Mouse (Mus musculus) limb, embryonic 13.5 days (tissue): ENCODE results near the gene Hoxc5. TPM values are rescaled to one million over a fixed set of nuclear protein-coding genes. Genes with fewer than 3 reads are reported as not detected.

Experiments
- ATAC-seq: fragments of 200-750 bp; cut with Nextera tagmentation; 2 replicates; pipeline ENCODE4 v1.8.0; 2017; ENCODE audit warnings: low read depth, moderate number of reproducible peaks, moderate TSS enrichment; ENCODE audit not compliant: low FRiP score
- H3K27ac ChIP-seq: fragments of 300-500 bp; sonication (generic); 2 replicates; pipeline ENCODE4 v1.5.1; 2015; ENCODE audit warnings: inconsistent platforms, mild to moderate bottlenecking, moderate library complexity
- H3K27me3 ChIP-seq: fragments of 300-500 bp; sonication (generic); 2 replicates; pipeline ENCODE4 v1.6.1; 2015; ENCODE audit warnings: mild to moderate bottlenecking, inconsistent platforms
- H3K36me3 ChIP-seq: fragments of 300-500 bp; sonication (generic); 2 replicates; pipeline ENCODE4 v1.6.1; 2015; ENCODE audit warnings: inconsistent platforms, mild to moderate bottlenecking, moderate library complexity
- H3K4me1 ChIP-seq: fragments of 300-500 bp; sonication (generic); 2 replicates; pipeline ENCODE4 v1.6.1; 2015; ENCODE audit warnings: inconsistent platforms
- H3K4me2 ChIP-seq: fragments of 300-500 bp; sonication (generic); replicated peaks from 2 replicates; pipeline ENCODE4 v1.6.1; 2015; ENCODE audit warnings: inconsistent platforms, mild to moderate bottlenecking, moderate library complexity
- H3K4me3 ChIP-seq: fragments of 300-500 bp; sonication (generic); 2 replicates; pipeline ENCODE4 v1.5.1; 2015; ENCODE audit warnings: moderate library complexity, mild to moderate bottlenecking, inconsistent platforms
- H3K9ac ChIP-seq: fragments of 300-500 bp; sonication (generic); 2 replicates; pipeline ENCODE4 v1.6.1; 2015; ENCODE audit warnings: mild to moderate bottlenecking, inconsistent platforms
- H3K9me3 ChIP-seq: fragments of 300-500 bp; sonication (generic); 2 replicates; pipeline ENCODE4 v1.6.1; 2016; ENCODE audit warnings: inconsistent platforms
- WGBS: fragments of 180-500 bp; shearing (Covaris S2); methylation state at CpG from one replicate; pipeline ENCODE4 v1.1.7; 2015; 5-methylcytosine and 5-hydroxymethylcytosine counted together
- polyA plus RNA-seq: library from polyadenylated mRNA; unstranded; fragments of >200 nt; fragmentation: Nextera tagmentation; extraction: Ambion mirVana; gene quantifications from 2 replicates; pipeline ENCODE4 v1.2.1, GENCODE M21; 2015

The Hoxc5 gene
- polyA plus RNA-seq, 1 experiment from 2014 or later: 5.2 TPM

DNA sequence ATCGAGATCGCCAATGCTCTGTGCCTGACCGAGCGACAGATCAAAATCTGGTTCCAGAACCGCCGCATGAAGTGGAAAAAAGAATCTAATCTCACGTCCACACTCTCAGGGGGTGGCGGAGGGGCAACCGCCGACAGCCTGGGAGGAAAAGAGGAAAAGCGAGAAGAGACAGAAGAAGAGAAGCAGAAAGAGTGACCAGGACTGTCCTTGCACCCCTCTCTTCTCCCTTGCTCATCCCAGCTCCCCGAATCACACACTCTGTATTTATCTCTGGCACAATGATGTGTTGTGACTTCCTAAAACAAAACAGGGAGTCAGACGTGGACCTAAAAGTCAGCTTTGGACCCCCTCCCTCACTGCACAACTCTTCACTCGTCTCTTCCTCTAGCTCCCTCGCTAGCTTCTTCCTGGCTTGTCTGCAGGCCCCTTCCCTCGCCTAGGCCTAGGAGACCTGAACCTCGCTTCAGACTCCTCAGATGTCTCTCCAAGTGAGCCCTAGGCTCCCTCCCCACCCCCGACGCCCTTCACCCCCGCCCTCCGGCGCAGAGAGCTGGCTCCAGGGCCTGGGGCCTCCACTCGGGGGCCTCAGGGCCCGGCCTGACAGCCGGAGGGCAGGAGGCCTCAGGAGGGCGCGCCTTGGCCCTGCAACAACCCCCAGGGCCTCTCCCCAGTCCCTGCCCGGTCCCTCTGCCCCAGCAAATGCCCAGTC lies 43.8 kb downstream of the Hoxc5 start:
- Histone ChIP-seq H3K4me3 (peak overlapping the region; percentile 29), H3K36me3 (no peaks in the 10 kb centered on the region), H3K27ac (no peak overlapping the region), H3K4me2 (peak overlapping the region; percentile 49), H3K4me1 (peaks cover 56% of the 10 kb centered on the region), H3K9me3 (no peaks in the 10 kb centered on the region), H3K27me3 (peaks cover 98% of the 10 kb centered on the region), H3K9ac (peak overlapping the region; percentile 25; the same call in 1 of the 2 replicates)
- 12% methylated on average over 28 of the region's 28 CpGs for WGBS
- no peak for ATAC-seq

DNA sequence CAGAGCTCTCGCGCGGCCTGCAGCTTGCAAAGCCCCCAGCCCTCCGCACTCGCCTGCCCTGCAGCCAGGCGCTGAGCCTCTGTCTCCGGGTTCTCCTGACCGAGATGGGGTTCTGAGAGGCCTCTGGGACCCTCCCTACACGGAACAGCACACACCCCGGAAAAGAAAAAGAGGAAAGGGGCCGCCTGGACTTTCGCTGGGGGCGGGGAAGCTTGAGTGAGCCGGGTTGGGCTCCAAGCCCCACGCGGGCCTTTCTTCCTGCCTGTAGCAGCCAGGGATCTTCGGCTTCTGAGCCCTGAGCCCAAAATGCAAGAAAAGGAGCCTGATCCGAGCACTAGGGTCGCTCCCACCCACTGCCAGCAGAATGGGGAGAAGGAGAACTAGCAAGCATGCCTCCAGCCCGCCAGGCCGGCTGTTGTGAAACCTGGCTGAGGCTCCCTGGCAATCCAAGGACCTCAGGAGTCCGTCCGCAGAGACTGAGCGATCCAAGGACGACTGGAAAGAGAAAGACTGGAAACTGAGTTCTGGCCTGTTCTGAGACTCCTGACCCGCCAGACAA lies 44.8 kb downstream of the Hoxc5 start:
- H3K27me3 ChIP-seq: peaks cover 98% of the 10 kb centered on the region
- H3K4me3 ChIP-seq: peak overlapping the region; percentile 12; the same call in 1 of the 2 replicates
- peak overlapping the region; percentile 32; the same call in 1 of the 2 replicates for H3K4me2 ChIP-seq
- H3K36me3 ChIP-seq: no peaks in the 10 kb centered on the region
- no peak overlapping the region for H3K27ac ChIP-seq
- no peaks in the 10 kb centered on the region for H3K9me3 ChIP-seq
- H3K9ac ChIP-seq: no peak overlapping the region
- 12% methylated on average over 26 of the region's 26 CpGs for WGBS
- ATAC-seq: no peak
- peaks cover 59% of the 10 kb centered on the region for H3K4me1 ChIP-seq

DNA sequence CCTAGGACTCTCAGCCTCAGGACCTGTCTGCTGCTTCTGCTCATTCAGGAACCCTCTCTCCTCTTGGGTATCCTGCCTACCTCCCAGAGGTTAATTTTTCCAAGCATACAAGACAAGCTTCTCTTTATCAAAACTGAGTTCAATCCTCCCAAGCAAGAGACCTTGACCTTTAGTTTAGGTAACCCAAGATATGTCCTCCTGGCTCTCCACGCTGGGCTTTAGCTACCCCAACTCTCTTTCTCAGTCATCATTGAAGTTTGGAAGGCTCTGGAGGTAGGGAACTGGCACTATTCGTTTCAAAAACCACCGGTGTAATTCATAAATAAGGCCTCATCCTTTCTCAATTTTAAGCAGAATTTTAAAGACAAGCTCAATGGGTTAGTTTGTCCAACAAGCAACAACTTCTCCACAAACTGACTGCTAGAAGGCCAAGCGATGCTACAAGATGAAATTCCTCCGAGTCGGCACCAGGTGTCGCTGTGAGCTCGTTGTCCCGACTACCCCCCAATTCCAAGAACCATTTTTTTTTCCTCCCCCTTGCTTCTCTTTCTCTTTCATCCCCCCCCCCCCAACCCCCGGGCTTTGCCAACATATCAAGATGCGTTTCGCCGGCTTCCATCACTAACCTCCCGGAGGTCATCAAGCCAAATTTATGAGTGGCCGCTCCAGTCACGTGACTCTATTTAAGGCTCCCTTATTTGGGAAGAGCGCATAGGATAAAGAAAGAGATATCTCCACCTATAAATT lies 46.2 kb downstream of the Hoxc5 start:
- Histone ChIP-seq H3K4me2 (peak overlapping the region; percentile 60), H3K36me3 (no peaks in the 10 kb centered on the region), H3K9me3 (no peaks in the 10 kb centered on the region), H3K9ac (no peak overlapping the region), H3K4me1 (peaks cover 63% of the 10 kb centered on the region), H3K27ac (no peak overlapping the region), H3K27me3 (peaks cover 98% of the 10 kb centered on the region), H3K4me3 (peak overlapping the region; percentile 32)
- 5% methylated on average over 17 of the region's 17 CpGs for WGBS
- ATAC-seq: no peak

DNA sequence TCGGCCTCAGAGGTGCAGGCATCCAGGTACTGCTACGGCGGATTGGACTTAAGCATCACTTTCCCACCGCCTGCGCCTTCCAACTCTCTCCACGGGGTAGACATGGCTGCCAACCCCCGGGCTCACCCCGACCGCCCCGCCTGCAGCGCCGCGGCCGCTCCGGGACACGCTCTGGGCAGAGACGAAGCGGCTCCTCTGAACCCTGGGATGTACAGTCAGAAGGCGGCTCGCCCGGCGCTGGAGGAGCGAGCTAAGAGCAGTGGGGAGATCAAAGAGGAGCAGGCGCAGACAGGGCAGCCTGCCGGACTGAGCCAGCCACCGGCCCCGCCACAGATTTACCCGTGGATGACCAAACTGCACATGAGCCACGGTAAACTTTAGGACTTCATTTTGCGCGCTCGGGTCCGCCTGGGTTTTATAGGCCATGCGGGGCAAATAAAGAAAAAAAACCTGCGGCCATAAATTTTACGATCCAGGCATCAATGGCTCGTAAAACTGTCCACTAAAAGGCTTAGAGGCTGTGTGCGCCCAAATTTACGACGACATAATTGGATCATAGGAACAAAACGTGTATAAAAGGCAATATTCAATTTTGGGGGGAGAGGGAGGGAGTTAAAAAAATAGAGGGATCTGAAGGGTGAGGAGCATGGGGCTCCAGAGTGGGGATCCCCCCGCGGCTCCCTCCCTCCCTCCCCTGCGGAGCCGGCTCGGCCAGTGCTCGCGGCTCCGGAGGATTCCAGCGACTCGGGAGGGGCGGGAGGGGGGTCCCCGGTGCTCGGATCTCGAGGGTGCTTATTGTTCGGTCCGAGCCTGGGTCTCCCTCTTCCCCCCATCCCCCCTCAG lies 47.1 kb downstream of the Hoxc5 start:
- ATAC-seq: peak; percentile 69
- H3K4me2 ChIP-seq: peak overlapping the region; percentile 60
- peak overlapping the region; percentile 67; the same call in 1 of the 2 replicates for H3K27ac ChIP-seq
- H3K36me3 ChIP-seq: no peaks in the 10 kb centered on the region
- peaks cover 98% of the 10 kb centered on the region for H3K27me3 ChIP-seq
- under 1% methylated on average over 57 of the region's 57 CpGs for WGBS
- H3K9ac ChIP-seq: peak overlapping the region; percentile 54
- H3K9me3 ChIP-seq: no peaks in the 10 kb centered on the region
- peak overlapping the region; percentile 32 for H3K4me3 ChIP-seq
- H3K4me1 ChIP-seq: peaks cover 70% of the 10 kb centered on the region

DNA sequence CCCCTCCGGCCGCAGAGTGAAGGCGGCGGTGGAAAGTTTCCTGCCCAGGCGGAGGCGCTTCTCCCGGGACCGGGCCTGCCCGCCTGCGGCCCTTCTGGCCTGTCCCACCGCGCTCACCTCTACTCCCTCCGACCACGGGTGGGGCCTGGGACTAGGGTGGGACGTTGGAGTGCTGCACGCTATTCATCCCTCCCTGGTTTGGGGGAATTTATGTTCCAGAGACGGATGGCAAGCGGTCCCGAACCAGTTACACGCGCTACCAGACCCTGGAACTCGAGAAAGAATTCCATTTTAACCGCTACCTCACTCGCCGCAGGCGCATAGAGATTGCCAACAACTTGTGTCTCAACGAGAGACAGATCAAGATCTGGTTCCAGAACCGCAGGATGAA lies 47.8 kb downstream of the Hoxc5 start:
- H3K27me3 ChIP-seq: peaks cover 98% of the 10 kb centered on the region
- no peaks in the 10 kb centered on the region for H3K36me3 ChIP-seq
- peaks cover 65% of the 10 kb centered on the region for H3K4me1 ChIP-seq
- WGBS: 2% methylated on average over 28 of the region's 28 CpGs
- H3K4me3 ChIP-seq: peak overlapping the region; percentile 32
- H3K9me3 ChIP-seq: no peaks in the 10 kb centered on the region
- ATAC-seq: peak; percentile 5; the same call in 1 of the 2 replicates
- peak overlapping the region; percentile 67; the same call in 1 of the 2 replicates for H3K27ac ChIP-seq
- peak overlapping the region; percentile 45 for H3K9ac ChIP-seq
- peak overlapping the region; percentile 60 for H3K4me2 ChIP-seq

DNA sequence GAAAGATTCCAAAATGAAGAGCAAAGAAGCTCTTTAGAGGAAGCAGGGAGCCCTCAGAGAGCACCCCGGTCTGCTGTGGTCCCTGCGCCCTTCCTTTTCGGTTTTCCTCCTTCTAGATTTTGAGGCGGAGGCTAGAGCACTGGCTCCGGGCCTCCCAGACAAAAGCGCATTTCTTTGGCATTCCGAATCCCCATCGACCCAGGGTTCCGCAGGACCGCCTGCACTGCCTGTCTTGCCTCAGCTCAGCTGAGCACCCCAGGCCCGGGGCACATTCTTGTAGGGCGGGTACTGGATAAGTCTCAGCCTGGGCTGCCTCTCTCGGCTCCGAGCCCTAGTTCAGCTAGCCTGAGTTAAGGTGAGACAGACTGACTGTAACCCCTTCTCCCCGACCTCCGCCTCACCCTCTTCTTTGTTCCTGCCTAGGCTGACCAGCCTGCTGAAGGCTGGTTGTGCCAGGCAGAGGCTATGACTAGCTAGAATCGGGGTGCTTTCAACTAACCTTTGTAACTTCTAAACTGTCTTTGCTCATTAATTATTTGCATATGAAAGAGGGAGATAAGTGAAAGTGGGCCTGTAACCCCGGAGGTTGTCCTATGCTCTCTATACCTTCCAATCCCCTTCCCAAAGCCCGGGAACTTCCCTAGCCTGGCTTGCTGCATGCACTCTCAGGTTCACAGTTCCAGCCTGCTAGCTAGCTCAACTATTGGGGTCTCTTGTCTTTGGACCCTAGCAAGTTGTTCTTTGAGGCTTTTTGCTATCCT lies 48.3 kb downstream of the Hoxc5 start:
- H3K27ac ChIP-seq: no peak overlapping the region

DNA sequence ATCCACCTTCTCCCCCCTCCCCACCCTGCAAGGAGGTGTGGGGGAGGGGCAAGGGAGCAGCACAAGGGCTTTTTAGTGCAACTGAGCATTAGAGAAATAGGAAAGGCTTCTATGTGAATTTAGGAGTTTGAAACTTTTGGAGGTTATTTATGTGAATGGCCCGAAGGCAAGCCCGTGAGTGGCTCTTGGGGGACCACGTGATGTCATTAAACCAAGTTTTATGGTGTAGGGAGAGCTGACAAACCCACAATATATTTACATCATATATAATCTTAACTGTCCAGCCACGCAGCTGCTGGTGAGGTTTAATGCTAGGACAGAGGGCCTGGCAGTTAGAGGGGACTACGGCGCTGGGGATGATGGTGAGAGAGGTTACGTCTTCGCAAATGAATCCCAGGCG lies 51.4 kb downstream of the Hoxc5 start, which contains the start of gene Hoxc4:
Hoxc4 (plus strand) TSS at position 299 of the 400 bp plus-strand sequence.
- H3K27ac ChIP-seq: no peak within 1 kb of the TSS
- H3K36me3 ChIP-seq: no peaks in the 10 kb centered on the region
- H3K9me3 ChIP-seq: no peaks in the 10 kb centered on the region
- no peak for ATAC-seq
- peak within 1 kb of the TSS; percentile 27; the same call in 1 of the 2 replicates for H3K4me2 ChIP-seq
- H3K27me3 ChIP-seq: peaks cover 100% of the 10 kb centered on the region
- no peak within 1 kb of the TSS for H3K9ac ChIP-seq
- no peak within 1 kb of the TSS for H3K4me3 ChIP-seq
- WGBS: 23% methylated on average over 9 of the region's 9 CpGs
- peaks cover 46% of the 10 kb centered on the region for H3K4me1 ChIP-seq

More for the DNA sequence above, 48.3 kb downstream of the Hoxc5 start:
- peak overlapping the region; percentile 32 for H3K4me3 ChIP-seq
- H3K9me3 ChIP-seq: no peaks in the 10 kb centered on the region
- 13% methylated on average over 19 of the region's 19 CpGs for WGBS
- H3K4me2 ChIP-seq: peak overlapping the region; percentile 60
- H3K36me3 ChIP-seq: no peaks in the 10 kb centered on the region
- H3K4me1 ChIP-seq: peaks cover 59% of the 10 kb centered on the region
- no peak for ATAC-seq
- peak overlapping the region; percentile 45; the same call in 1 of the 2 replicates for H3K9ac ChIP-seq
- H3K27me3 ChIP-seq: peaks cover 98% of the 10 kb centered on the region

DNA sequence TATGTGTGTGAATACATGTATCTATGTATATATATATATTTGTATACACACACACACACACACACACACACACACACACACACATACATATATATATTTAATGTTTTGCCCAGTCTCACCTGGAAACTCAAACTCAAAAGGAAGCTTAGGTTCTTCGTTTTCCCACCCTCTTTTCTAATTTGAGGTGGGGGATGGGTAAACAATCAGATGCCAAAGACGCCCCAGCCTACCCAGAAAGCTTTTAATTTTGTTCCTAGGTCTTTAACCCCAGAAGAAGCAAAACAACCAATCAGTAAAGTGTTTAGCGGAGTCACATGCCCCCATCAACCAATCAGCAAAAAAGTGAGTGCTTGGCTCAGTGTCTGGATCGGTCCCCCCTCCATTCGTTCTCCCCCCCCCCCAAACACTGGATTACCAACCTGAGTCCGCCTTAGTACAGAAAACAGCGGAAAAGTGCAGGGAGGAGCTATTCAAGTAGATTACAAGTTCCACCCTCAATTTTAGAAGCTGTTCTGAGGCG lies 53.7 kb downstream of the Hoxc5 start:
- no peak overlapping the region for H3K4me2 ChIP-seq
- H3K9me3 ChIP-seq: no peaks in the 10 kb centered on the region
- no peak overlapping the region for H3K4me3 ChIP-seq
- H3K27me3 ChIP-seq: peaks cover 100% of the 10 kb centered on the region
- whole genome bisulfite sequencing: 6% methylated on average over 8 of the region's 8 CpGs
- no peaks in the 10 kb centered on the region for H3K36me3 ChIP-seq
- no peak overlapping the region for H3K9ac ChIP-seq
- H3K27ac ChIP-seq: no peak overlapping the region
- ATAC-seq: no peak
- H3K4me1 ChIP-seq: peaks cover 24% of the 10 kb centered on the region

DNA sequence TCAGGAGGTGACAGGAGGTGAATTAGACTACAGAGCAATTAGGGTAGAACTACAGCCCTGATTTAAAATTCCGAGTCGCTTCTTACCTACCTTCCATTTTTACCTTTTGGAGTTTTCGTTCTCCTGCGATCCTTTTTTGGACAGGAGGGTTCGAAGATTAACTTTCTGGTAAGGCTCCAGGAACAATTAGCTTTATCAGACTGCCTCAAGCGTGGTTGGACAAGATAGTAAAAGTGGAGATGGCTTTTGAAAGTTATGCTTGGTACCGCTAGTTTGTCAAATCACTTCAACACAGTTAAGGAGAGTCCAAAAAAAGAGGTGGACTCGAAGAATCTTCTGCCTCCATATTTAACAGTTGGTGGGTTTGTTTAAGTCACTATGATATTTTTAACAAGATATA lies 54.3 kb downstream of the Hoxc5 start:
- Histone ChIP-seq H3K9me3 (no peaks in the 10 kb centered on the region), H3K4me2 (no peak overlapping the region), H3K9ac (no peak overlapping the region), H3K4me1 (peaks cover 22% of the 10 kb centered on the region), H3K36me3 (no peaks in the 10 kb centered on the region), H3K4me3 (no peak overlapping the region), H3K27ac (no peak overlapping the region), H3K27me3 (peaks cover 100% of the 10 kb centered on the region)
- WGBS: 21% methylated on average over 8 of the region's 8 CpGs
- ATAC-seq: no peak

DNA sequence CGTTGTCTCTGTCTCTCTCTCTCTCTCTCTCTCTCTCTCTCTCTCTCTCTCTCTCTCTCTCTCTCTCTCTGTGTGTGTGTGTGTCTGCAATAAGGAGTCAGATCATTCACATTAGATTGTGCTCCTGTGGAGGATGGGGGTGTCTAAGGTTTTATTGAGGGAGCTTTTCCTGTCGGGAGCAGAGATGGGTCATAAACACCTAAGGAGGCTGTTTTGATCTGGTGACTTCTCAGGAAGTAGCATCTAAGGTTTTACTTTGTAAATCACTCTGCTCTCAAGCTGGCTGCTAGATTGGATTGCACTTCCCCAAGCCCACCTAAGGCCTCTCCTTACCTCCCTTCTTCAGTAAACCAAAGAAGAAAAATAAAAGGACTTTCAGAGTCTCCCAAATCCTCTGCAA lies 56.9 kb downstream of the Hoxc5 start:
- no peak overlapping the region for H3K9ac ChIP-seq
- no peak for ATAC-seq
- no peak overlapping the region for H3K4me2 ChIP-seq
- H3K9me3 ChIP-seq: no peaks in the 10 kb centered on the region
- H3K36me3 ChIP-seq: no peaks in the 10 kb centered on the region
- H3K27ac ChIP-seq: no peak overlapping the region
- H3K4me1 ChIP-seq: 0 out of 2 replicates have a peak, but pooled peaks cover 4% of the 10 kb centered on the region
- WGBS: 5% methylated on average over 2 of the region's 2 CpGs
- H3K4me3 ChIP-seq: no peak overlapping the region
- peaks cover 100% of the 10 kb centered on the region for H3K27me3 ChIP-seq
